Mouse (Mus musculus) monocyte, adult 59 days (primary cell): Measurements from ENCODE around the gene Cx3cr1. TPM values are rescaled to one million over a fixed set of nuclear protein-coding genes. Genes with fewer than 3 reads are reported as not detected.

Source experiments
- total RNA-seq, 2 experiments: library from RNA; stranded (reverse); gene quantifications; one replicate each; pipeline ENCODE4 v1.2.4; 2023

Cx3cr1 gene
- 100 to 1,000 TPM; 261 to 284 TPM for total RNA-seq

DNA sequence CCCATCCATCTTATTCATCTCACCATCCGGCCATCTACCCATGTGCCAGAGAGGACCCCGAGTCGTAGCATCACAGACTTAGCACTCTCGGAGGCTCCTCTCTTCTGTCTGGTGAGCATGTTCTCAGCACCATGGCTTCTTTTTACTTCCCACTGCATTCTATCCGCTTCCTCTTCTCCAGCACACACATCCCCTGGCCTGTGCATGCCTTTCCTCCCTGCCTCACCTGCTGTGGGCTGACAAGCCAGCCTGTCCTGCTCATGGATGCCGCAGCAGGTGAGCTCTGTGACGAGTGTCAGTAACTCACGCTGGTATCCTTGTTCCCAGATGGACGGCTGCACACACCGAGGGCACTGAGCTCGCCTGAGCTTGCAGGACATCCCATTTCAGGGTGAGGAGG, at the start of gene Cx3cr1:
TSS of gene Cx3cr1 (minus strand) at position 101 of the 400 bp plus-strand sequence.

DNA sequence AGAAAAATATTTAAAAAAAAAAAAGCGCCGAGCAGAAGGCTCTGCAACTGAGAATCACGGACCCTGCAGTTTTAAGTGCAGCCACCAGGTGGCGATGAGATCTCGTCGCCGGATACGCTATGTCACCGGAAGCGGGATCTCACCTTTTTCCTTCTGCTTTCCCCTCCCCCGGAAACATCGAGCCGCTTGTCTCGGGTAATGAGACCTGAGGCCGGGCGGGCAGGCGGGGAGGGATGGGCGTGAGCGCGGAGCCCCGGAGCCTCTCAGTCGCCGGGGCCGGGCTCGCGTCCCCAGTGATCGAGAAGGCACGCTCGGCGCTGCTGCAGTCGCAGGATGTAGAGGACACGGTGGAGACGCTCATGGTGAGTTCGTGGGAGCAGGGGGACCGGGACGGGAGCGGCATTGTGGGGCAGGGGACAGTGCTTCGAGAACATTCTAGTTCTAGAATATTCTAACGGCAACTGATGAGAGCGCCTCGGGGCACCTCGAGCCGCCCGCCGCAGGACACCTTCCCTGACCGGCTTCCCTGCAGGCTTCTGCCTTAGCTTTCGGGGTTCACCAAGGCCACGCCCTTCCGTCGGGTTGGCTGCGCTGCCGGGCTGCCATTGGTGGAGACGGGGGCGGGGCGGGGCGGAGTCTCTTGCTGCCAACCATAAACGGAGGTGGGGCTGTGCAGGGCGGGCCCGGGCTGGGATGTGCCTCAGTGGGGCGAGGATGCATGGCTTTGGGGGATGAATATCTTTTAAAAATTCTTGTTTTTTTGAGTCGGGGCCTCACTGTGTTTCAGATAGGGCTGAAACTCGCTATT, 40.7 kb upstream of the Cx3cr1 start, which contains the start of gene Slc25a38:
TSS of gene Slc25a38 (plus strand) at position 164 of the 808 bp plus-strand sequence.

DNA sequence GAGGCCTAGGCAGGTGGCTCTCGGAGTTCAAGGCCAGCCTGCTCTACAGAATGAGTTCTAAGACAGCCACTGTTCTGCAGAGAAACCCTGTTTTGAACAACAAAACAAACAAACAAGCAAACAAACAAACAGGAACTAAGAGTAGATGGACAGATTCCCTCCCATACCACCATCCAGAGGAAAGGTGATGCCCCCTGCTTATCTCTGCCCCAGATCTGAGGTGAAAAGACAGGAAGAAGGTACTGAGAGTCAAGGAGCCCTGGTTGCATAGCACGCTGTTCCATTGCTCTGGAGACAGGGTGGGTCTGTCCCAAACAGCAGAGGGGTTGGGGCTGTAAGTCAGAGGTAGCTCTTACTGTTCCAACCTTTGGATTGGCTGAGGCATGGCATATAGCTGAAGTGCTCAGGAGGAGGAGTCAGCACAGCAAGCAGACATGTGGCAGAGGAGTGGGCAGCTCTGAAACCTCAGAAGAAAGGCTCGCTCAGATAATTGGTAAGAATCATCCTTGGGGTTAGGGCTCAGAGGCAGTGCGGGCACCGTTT, 22.1 kb upstream of the Cx3cr1 start, which contains the start of gene Ccr8:
TSS of gene Ccr8 (plus strand) at position 419 of the 543 bp plus-strand sequence.

DNA sequence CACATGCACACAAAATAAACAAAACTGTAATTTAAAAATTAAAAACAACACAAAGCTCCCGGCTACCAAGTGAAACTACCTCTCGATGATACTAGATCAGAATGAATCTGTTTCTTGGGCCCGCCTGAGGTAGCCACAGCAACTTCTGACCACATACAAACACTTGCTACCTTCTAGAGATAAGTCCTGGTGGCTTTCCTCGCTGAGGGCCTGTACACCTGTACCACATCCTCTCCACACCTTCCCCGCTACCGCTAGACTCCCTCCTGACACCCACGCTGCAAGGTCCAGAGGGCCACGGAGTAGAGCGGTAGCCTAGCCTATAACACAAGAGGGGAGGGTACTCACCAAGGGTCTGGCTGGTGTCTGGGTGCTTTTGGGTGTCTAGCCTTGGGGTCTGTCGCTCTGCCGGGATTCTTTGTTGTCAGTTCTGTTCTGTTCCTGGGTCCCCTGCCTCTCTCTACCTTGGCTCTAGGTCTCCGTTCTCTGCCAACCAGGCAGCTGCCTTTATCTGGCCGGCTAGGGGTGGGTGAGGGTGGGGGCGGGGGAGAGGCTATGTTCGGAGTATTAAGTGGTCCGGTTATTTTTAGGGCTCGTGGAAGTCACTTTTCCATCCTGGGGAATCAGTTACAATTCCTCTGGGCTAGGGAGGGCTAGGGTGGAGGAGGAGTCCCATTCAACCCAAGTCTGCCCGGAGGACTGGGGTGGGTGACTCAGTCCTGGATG, 46.4 kb downstream of the Cx3cr1 start, which contains the start of gene Xirp1:
TSS of gene Xirp1 (minus strand) at position 513 of the 726 bp plus-strand sequence.

DNA sequence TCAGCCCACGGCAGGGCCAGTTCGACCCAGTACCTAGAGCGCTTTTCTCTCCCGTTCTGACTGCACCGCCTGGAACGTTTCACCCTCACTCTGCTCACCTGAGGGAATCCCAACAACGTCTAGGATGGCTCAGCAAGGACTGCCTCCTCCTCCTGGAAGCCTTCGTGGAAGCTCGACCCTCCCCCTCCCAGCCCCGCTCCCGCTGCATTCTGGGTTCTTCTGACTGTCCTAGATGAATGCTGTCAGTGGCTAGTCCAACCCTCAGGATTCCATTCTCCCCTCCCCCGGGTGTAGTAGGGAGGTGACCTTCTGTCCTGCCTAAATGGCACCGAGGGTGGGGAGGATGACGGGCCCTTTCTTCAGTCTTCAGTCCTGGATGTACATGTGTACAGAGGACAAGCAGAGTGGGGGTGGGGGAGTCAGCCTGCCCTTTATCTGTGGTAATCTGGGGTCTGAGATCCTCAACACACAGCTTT, 85.1 kb downstream of the Cx3cr1 start, which contains the start of gene Csrnp1:
TSS of gene Csrnp1 (minus strand) at position 123 of the 476 bp plus-strand sequence.

DNA sequence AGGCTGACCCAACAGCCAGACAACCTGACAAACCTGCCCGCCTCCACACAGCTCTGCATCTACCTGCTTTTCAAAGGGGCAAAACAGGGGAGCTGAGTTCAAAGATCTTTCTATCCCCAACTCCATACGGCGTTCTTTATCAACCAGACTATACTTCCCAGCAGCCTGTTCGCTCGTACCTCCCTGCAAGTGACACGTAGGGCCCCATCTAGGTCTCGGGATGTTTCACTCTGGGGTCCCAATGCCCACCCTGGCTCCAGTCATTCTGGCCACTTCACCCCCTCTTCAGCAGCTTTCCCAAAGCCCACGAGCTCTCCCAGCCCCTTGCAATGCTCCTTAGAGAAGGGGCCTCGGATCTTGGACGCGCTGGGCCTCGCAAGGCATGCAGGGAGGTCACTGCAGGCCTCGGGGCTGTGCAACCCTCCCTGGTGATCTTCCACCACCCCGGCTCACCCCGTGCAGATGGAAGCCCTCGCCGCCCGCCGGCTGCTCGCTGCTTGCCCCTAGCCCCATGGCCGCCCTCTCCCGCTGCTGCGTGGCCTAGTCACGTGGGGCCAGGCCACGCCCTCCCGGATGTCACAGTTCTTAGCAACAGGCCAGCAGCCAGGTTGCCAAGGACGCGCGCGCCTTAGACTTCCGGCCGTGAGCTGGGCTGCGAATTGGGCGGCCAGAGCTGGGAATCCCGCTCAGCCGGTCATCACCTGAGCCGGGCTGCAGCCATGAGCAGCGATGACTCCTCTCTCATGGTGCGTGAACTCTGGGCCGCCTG, 132.5 kb downstream of the Cx3cr1 start, which contains the start of the genes Gorasp1 and Ttc21a:
TSS of gene Gorasp1 (minus strand) at position 561 of the 769 bp plus-strand sequence.
TSS of gene Ttc21a (plus strand) at position 602 of the 769 bp plus-strand sequence.

DNA sequence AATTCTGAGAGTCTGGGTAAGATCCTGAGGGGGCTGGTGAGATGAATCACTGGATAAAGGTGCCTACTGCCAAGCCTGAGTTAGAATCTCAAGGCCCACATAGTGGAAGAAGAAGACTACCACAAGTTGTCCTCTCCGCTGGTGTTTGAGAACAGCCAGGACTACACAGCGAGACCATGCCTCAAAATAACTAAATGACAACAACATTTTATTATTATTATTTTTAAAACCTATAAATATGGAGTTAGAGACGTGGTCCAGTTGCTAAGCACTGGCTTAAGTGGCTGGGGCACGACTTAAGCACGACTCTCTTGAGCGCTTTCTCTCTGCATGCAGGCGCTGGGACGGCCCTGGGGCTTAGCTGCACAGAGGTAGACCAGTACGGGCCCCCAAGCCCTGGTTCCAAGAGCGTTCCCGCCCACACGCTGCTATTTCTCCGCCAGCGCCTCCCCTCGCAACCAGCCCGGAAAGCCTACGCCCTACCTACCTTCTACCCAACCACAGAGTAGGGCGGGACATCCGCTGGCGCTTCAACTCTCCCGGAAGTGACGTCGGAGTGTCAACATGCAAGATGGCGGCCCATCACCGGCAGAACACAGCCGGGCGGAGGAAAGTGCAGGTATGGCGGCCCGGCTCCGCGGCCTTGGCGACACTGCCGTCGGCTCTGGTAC, 175.2 kb downstream of the Cx3cr1 start, which contains the start of gene Wdr48:
TSS of gene Wdr48 (plus strand) at position 540 of the 671 bp plus-strand sequence.

Other genes starting within 250 kb of the Cx3cr1 start
- gene Scn11a, start 244.4 kb downstream of the Cx3cr1 start, total RNA-seq: not detected
- 10 to 100 TPM; 48.1 to 56.3 TPM for gene Wdr48, start 175.0 kb downstream of the Cx3cr1 start, total RNA-seq
- 10 to 100 TPM in 1 of 2 experiments, 1 to 10 TPM in 1; 6.8 to 10.9 TPM for gene Gorasp1, start 132.3 kb downstream of the Cx3cr1 start, total RNA-seq
- under 1 TPM in 1 of 2 experiments, not detected in 1; 0.15 TPM for gene Ttc21a, start 132.3 kb downstream of the Cx3cr1 start, total RNA-seq
- 100 to 1,000 TPM; 118 to 123 TPM for gene Csrnp1, start 85.2 kb downstream of the Cx3cr1 start, total RNA-seq
- gene Xirp1, start 46.3 kb downstream of the Cx3cr1 start, total RNA-seq: 1 to 10 TPM in 1 of 2 experiments, under 1 TPM in 1; 0.63 to 2.8 TPM
- not detected for gene Ccr8, start 22.2 kb upstream of the Cx3cr1 start, total RNA-seq
- 10 to 100 TPM; 44.8 to 50.3 TPM for gene Slc25a38, start 40.5 kb upstream of the Cx3cr1 start, total RNA-seq
- 1,000 to 10,000 TPM; 1,179 to 1,199 TPM for gene Rpsa, start 57.8 kb upstream of the Cx3cr1 start, total RNA-seq
- gene Mobp, start 79.8 kb upstream of the Cx3cr1 start, total RNA-seq: not detected
- gene Myrip, start 231.6 kb upstream of the Cx3cr1 start, total RNA-seq: not detected